Mouse (Mus musculus): ENCODE measurements around the gene Uso1.
A peak's percentile ranks its signal among the peaks of the same experiment; 100 is the strongest.

DNA sequence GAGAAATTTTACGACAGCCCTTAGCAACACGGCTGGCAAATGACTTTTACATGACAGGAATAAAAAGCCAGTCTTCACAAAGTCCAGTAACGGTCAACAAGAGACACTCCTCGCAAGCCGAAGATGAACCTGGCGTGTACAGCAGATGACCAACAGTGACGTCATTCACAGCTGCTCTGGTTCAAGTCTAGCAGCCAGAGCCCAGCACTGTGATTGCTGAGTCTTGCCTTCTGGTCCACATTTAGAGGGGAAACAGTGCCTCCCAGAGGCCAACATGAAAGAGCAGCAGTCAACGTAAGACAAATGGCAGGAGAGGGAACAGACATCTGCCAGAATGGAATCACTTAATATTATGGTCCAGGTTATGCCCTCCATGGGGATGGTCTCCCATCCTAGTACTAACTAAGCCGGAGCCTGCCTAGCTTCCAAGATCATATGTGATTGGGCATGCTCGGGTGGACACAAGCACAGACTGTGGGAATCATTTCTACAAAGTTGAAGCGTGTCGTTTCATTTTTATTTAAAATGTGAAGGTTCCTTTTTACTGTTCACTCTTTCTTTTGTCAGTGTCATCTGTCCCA is 19.8 kb upstream of the Uso1 start:
- no peak for TF ChIP-seq ZNF384 (IDR thresholded peaks at IDR 0.05; ENCODE audit: low read depth, low read length)
- TF ChIP-seq ZC3H11A (IDR thresholded peaks at IDR 0.05; ENCODE audit: borderline replicate concordance, low read depth, low read length): peak; percentile 95
- TF ChIP-seq CHD2 (IDR thresholded peaks at IDR 0.05; ENCODE audit: low read depth, low read length): no peak; the same call in 1 of the 2 replicates
- no peak for TF ChIP-seq HCFC1 (IDR thresholded peaks at IDR 0.05; ENCODE audit: borderline replicate concordance, insufficient read depth, low read length)
- peak; percentile 84 for TF ChIP-seq MAFK (IDR thresholded peaks at IDR 0.05; ENCODE audit: insufficient read depth, low read depth, low read length)

Measured in ES-E14 (cell line).